Mouse (Mus musculus): ENCODE measurements around the gene Rbm6.
A peak's percentile ranks its signal among the peaks of the same experiment; 100 is the strongest.

Rbm6 gene

GRCm38 (mm10) chr9:107747310-107747709 is 125.7 kb downstream of the Rbm6 start:
- DNase-seq = no peak

- DNase-seq = no peak
Observed at GRCm38 (mm10) chr9:107746679-107747078, 126.4 kb downstream of the Rbm6 start.

GRCm38 (mm10) chr9:107744061-107744460 is 129.0 kb downstream of the Rbm6 start:
- no peak for DNase-seq

- DNase-seq = peak; percentile 33
Observed at GRCm38 (mm10) chr9:107738841-107739202, 134.2 kb downstream of the Rbm6 start.

DNA sequence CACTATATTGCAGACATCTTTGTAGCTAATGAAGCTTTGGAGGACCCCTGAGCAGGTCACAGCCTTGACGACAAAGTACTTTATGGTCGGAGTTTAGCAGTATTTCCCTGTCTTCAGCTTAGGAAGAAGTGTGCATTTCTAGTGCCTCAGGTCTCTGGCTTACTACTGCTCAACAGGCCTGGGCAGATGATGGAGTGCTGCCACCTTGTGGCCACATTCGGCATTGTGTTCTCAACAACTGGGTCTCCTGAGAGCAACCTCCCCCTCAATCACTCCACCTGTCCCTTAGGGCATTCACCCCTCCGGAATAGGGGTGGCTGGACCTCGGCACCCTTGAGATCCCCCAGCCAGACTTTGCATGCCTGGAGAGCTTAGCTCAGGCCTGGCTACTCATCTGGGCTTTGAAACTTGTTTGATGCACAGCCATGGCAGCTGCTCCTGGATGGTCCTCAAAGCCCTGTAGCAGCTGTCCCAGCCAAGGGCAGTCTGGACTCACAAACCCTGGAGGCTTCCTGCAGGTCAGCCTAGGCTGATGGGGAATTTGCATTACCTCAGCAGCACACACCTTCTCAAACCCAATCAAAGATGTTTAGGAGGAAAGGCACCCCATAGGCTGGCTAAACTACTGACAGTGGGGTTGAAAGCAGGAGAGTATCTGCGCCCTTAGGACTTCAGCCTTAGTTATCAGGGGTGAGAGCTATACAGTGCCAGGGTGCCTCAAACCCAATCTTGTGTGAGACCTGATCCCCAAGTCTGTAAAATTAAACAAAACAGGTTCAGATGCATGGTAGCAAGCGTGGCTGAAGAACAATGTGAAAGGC is 134.8 kb downstream of the Rbm6 start:
- peak; percentile 93 for DNase-seq

- DNase-seq = no peak
Observed at GRCm38 (mm10) chr9:107736185-107736485, 136.9 kb downstream of the Rbm6 start.

- no peak for DNase-seq
Observed at GRCm38 (mm10) chr9:107735356-107736184, 137.5 kb downstream of the Rbm6 start.

GRCm38 (mm10) chr9:107734567-107734971 is 138.5 kb downstream of the Rbm6 start:
- DNase-seq = no peak

DNA sequence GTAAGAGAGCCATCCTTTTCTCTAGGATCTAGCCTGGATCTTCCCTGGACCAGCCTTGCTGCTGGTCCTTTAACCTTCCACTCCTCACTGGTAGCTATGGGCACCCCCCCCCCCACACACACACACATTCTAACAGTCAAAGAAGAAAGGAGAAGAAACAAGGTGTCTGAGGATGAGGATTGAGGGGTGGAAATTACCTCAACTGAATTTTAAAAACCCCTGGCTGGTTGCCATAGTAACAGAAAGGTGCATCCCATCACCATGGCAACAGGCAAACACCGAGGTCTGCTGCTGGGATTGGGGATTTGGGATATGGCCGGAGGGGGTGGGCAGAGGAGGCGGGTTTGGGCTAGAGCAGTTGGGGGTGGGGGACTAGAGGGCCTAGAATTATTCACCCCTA is 143.3 kb downstream of the Rbm6 start:
- no peak for DNase-seq

- no peak for DNase-seq
Observed at GRCm38 (mm10) chr9:107728919-107729670, 143.9 kb downstream of the Rbm6 start.

DNA sequence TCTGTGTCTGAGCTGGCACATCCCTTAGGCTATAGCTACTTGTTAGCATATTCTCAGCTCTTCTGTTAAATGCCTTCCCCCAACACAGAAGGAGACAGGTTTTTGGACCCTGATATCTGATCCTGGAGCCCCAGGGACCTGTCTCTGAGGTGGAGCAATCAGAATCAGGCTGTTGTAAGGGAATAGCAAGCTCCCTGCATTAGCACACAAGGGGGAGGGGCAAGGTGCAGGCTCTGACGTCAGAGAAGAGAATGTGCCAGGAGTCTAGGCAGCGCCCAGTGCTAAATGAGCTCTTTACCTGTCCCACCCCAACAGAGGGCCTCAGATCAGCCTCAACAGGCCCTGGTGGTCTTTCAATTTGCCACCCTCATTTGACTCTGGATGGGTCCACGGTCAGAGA is 146.0 kb downstream of the Rbm6 start:
- no peak for DNase-seq

GRCm38 (mm10) chr9:107724796-107725195 is 148.2 kb downstream of the Rbm6 start:
- no peak for DNase-seq

GRCm38 (mm10) chr9:107723794-107724531 is 149.1 kb downstream of the Rbm6 start:
- DNase-seq = no peak

All from right cerebral cortex, postnatal 4 days (tissue).